In genomic region chr2:65083411-65083810, GRCm38 (mm10) we compare ENCODE assay signal across 19 mouse cellular contexts.
"Had no signal": no experiment of that assay in that cellular context is flagged by ENCODE, and none has a peak within 500 bp of the region (broad histone marks: within the 10 kb centered on the region; RNA-seq: fewer than 3 reads in every experiment).

No protein-coding gene starts in this region.

- DNase-seq: kidney, adult 11 months; kidney, adult 8-10 months; kidney, postnatal 10 days; kidney, postnatal 36 days; layer of hippocampus, postnatal 36 days; retina, postnatal 1 day; right cerebral cortex, postnatal 25 days; spleen, adult 18-20 months; thymus, adult 18-20 months; thymus, postnatal 36 days had no signal

- H3K4me2 ChIP-seq: kidney, embryonic 15.5 days; midbrain, embryonic 13.5 days; neural tube, embryonic 13.5 days had no signal

- ATAC-seq: midbrain, embryonic 13.5 days; midbrain, embryonic 16.5 days had no signal

- H3K9me3 ChIP-seq: kidney, embryonic 15.5 days; megakaryocyte, embryonic 14.5 days; midbrain, embryonic 10.5 days; midbrain, embryonic 13.5 days; neural tube, embryonic 13.5 days had no signal

- H3K27ac ChIP-seq: kidney, embryonic 15.5 days; left cerebral cortex, adult 2 months; liver, embryonic 14.5 days; midbrain, embryonic 10.5 days; midbrain, embryonic 13.5 days; neural tube, embryonic 13.5 days had no signal

- H3K4me3 ChIP-seq: kidney, embryonic 15.5 days; left cerebral cortex, adult 2 months; megakaryocyte, embryonic 14.5 days; midbrain, embryonic 10.5 days; midbrain, embryonic 13.5 days; myocyte; neural tube, embryonic 13.5 days had no signal

- H3K27me3 ChIP-seq: kidney, embryonic 15.5 days; megakaryocyte, embryonic 14.5 days; midbrain, embryonic 13.5 days; neural tube, embryonic 13.5 days had no signal

- H3K36me3 ChIP-seq: kidney, embryonic 15.5 days; midbrain, embryonic 10.5 days; midbrain, embryonic 13.5 days; neural tube, embryonic 13.5 days had no signal

- H3K9ac ChIP-seq: kidney, embryonic 15.5 days; liver, embryonic 14.5 days; midbrain, embryonic 13.5 days; neural tube, embryonic 13.5 days had no signal

- H3K4me1 ChIP-seq: kidney, embryonic 15.5 days; megakaryocyte, embryonic 14.5 days; midbrain, embryonic 10.5 days; midbrain, embryonic 13.5 days; neural tube, embryonic 13.5 days had no signal
